Mouse (Mus musculus): ENCODE measurements at regions not wholly inside any gene's neighbourhood (a gene's known extent, or its start where the extent isn't known, plus 50 kb on each side); places are given as distances from the start of the nearest gene placed in this dataset.
"Not testable (repeated sequence)": the region's sequence is repeated elsewhere in the genome, so short reads cannot be mapped to it uniquely, and the experiment has no call there.

DNA sequence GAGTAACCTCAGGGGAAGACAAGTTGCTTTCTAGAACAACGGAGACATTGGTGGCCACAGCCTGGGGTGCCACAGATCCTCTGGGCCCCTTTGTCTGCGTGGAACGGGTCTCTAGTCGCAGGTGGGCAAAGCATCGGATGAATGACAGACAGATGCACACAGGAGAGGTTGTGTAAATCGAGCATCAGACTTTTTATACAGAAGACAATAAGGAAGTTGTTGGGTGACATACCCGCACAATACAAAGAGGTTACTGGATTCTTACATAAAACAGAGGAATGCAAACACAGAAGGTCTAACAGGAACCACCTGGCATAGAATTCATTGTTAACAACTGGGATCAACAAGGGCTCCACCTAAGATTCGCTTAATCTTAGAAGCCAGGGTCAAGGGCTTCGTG is 127.5 kb downstream of the Nr2f2 start:
- TF ChIP-seq CTCF (conservative IDR thresholded peaks at IDR 0.05; ENCODE audit: insufficient read depth, insufficient read length, low read depth, low read length); POLR2A (IDR thresholded peaks at IDR 0.05; ENCODE audit: low read depth, low read length): not testable (repeated sequence)
